Mouse (Mus musculus) lung, postnatal 0 days (tissue): Measurements from ENCODE around the gene Ggt1.

ENCODE experiments used
- CTCF ChIP-seq: IDR thresholded peaks from 2 replicates; pipeline ENCODE4 v1.5.1; 2016; ENCODE audit warnings: antibody characterized with exemption, mild to moderate bottlenecking
- EP300 ChIP-seq: IDR thresholded peaks from 2 replicates; pipeline ENCODE4 v1.6.1; 2016; ENCODE audit warnings: antibody characterized with exemption, mild to moderate bottlenecking, control low read depth

DNA sequence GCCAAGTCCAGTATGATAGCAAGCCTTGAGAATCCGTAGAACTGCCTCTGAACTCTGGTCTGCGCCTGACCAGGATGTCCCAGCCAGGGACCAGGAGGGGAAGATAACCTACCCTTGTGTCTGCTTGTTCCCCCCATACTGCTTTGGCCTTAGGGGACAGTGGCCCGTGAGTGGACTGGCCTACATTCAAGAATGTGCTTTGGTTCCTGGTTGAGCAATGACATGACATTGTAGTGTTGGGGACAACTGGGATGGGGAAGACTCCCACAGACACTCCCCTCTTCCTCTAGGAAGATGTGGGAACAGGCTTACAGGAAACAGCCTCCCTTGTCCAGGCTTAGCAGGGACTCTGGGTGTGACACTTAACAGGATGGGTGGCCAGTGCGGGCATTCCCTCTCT lies 26.4 kb downstream of the Ggt1 start:
- no peak for TF ChIP-seq CTCF
- TF ChIP-seq EP300 = no peak
